Mouse (Mus musculus) adrenal gland, adult 18-20 months (tissue): ENCODE measurements around the gene Ttc21a. TPM values are rescaled to one million over a fixed set of nuclear protein-coding genes. Genes with fewer than 3 reads are reported as not detected.

ENCODE experiments used
- total RNA-seq, 2 experiments: library from RNA; stranded (reverse); gene quantifications; 1 replicate in 1 of 2; 2 replicates in 1 of 2; pipeline ENCODE4 v1.2.3; 2021

Gene Ttc21a
- total RNA-seq, 2 experiments from 2014 or later, result 0.43 TPM; not detected in 1

Other genes starting within 250 kb of the Ttc21a start
- not detected for gene Scn10a, start 218.3 kb upstream of the Ttc21a start, total RNA-seq
- gene Scn11a, start 112.2 kb upstream of the Ttc21a start, total RNA-seq, result not detected
- gene Wdr48, start 42.7 kb upstream of the Ttc21a start, total RNA-seq, result 10 to 100 TPM; 46.5 to 52.9 TPM
- gene Gorasp1, start within 50 bp of the Ttc21a start, total RNA-seq, result 10 to 100 TPM; 20.7 to 23.0 TPM
- gene Csrnp1, start 47.1 kb downstream of the Ttc21a start, total RNA-seq, result 10 to 100 TPM; 13.8 to 19.3 TPM
- under 1 TPM in 1 of 2 experiments, not detected in 1; 0.80 TPM for gene Xirp1, start 86.0 kb downstream of the Ttc21a start, total RNA-seq
- 1 to 10 TPM; 2.8 to 3.4 TPM for gene Cx3cr1, start 132.3 kb downstream of the Ttc21a start, total RNA-seq
- not detected for gene Ccr8, start 154.5 kb downstream of the Ttc21a start, total RNA-seq
- gene Slc25a38, start 172.8 kb downstream of the Ttc21a start, total RNA-seq, result 10 to 100 TPM; 27.3 to 30.0 TPM
- gene Rpsa, start 190.1 kb downstream of the Ttc21a start, total RNA-seq, result 100 to 1,000 TPM; 726 to 738 TPM
- gene Mobp, start 212.1 kb downstream of the Ttc21a start, total RNA-seq, result not detected